Mouse (Mus musculus): ENCODE data around the gene Arglu1.

DNA sequence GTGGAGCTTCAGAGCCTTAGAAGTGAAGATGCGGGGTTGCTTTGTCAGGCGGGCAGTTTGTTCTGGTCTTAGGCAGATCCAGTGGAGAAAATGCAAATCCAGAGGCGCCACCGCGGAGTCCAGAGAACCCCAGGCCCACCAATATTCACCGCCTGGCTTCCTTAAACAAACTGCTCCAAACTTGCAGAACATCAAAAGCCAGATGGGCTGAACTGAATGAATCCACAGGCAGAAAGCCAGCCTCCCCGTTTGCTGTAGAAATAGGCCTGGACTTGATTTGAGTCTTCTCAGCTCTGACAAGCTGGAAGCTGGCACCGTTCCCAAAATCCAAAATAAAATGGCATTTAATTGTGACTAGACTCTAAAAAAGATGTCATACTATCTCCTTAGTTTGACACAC lies 40.4 kb downstream of the Arglu1 start:
- TF ChIP-seq CTCF (conservative IDR thresholded peaks at IDR 0.05; ENCODE audit: insufficient read depth, insufficient read length, low read depth, low read length) (no peak), POLR2A (IDR thresholded peaks at IDR 0.05; ENCODE audit: low read depth, low read length) (no peak)

Data from kidney, adult 2 months (tissue).